Mouse (Mus musculus): Measurements from ENCODE around the gene Tcf7l2.

GRCm38 (mm10) chr19:55873221-55873620, 131.6 kb downstream of the Tcf7l2 start:
- no peak for TF ChIP-seq GATA1 (IDR thresholded peaks at IDR 0.05; ENCODE audit: low read length)
- no peak for TF ChIP-seq TAL1 (IDR thresholded peaks at IDR 0.05; ENCODE audit: low read length)
